12 mouse cellular contexts compared by ENCODE assay signal in genomic region chr9:122437464-122437863, GRCm38 (mm10).
A peak's percentile ranks its signal among the peaks of the same experiment; 100 is the strongest.
DNase-seq lines count a peak whose midpoint lies in the region; ATAC-seq lines count a peak whose summit lies in the region.
"Had no signal": no experiment of that assay in that cellular context is flagged by ENCODE, and none has a peak within 500 bp of the region (broad histone marks: within the 10 kb centered on the region; RNA-seq: fewer than 3 reads in every experiment).

No protein-coding gene starts in this region.

- peak; percentile 28 for DNase-seq in hindbrain, embryonic 14.5 days (ENCODE audit: low spot score)
- DNase-seq in hindbrain, embryonic 11.5 days (ENCODE audit: low spot score) = no peak
- DNase-seq in NIH3T3 (ENCODE audit: low read depth) (peak; percentile 84), liver (no peak)
- DNase-seq in brain, adult 2 months (ENCODE audit: low read depth, low spot score) = peak; percentile 71
- peak; percentile 54 for DNase-seq in layer of hippocampus, adult 9-10 months (ENCODE audit: low spot score)
- DNase-seq: heart, adult 18-20 months; lung, adult 2 months had no signal

- H3K27ac ChIP-seq in hindbrain, embryonic 14.5 days = no peak overlapping the region
- no peak overlapping the region for H3K27ac ChIP-seq in hindbrain, embryonic 11.5 days (ENCODE audit: low read depth, low read length)
- H3K27ac ChIP-seq: embryonic facial prominence, embryonic 15.5 days had no signal

- H3K4me3 ChIP-seq in hindbrain, embryonic 14.5 days (replicated peaks; ENCODE audit: low read length) = no peak overlapping the region
- H3K4me3 ChIP-seq in hindbrain, embryonic 11.5 days (ENCODE audit: low read depth, low read length) = no peak overlapping the region
- H3K4me3 ChIP-seq: embryonic facial prominence, embryonic 15.5 days; myocyte had no signal

- ATAC-seq in hindbrain, embryonic 14.5 days (ENCODE audit: low FRiP score) = no peak
- ATAC-seq in hindbrain, embryonic 11.5 days (ENCODE audit: low FRiP score) = no peak
- ATAC-seq in erythroblast, adult 5-6 weeks (replicated peaks; ENCODE audit: low FRiP score, poor library complexity, severe bottlenecking) = no peak

- H3K9ac ChIP-seq in hindbrain, embryonic 14.5 days = no peak overlapping the region
- no peak overlapping the region for H3K9ac ChIP-seq in hindbrain, embryonic 11.5 days (ENCODE audit: low read depth, low read length)
- H3K9ac ChIP-seq: embryonic facial prominence, embryonic 15.5 days had no signal

- WGBS in hindbrain, embryonic 14.5 days = 71% methylated on average over 4 of the region's 4 CpGs
- 81% methylated on average over 4 of the region's 4 CpGs for WGBS in hindbrain, embryonic 11.5 days

- H3K4me1 ChIP-seq in hindbrain, embryonic 14.5 days (replicated peaks; ENCODE audit: control insufficient read depth, insufficient read depth, low read length) = no peaks in the 10 kb centered on the region
- H3K4me1 ChIP-seq in hindbrain, embryonic 11.5 days (replicated peaks; ENCODE audit: control insufficient read depth, insufficient read depth, low read length) = no peaks in the 10 kb centered on the region
- H3K4me1 ChIP-seq: embryonic facial prominence, embryonic 15.5 days had no signal

- no peak overlapping the region for H3K4me2 ChIP-seq in hindbrain, embryonic 14.5 days (replicated peaks)
- H3K4me2 ChIP-seq in hindbrain, embryonic 11.5 days (replicated peaks; ENCODE audit: low read depth, low read length) = no peak overlapping the region
- H3K4me2 ChIP-seq: embryonic facial prominence, embryonic 15.5 days had no signal

- H3K27me3 ChIP-seq in hindbrain, embryonic 14.5 days (ENCODE audit: control insufficient read depth, insufficient read depth, low read length) = no peaks in the 10 kb centered on the region
- no peaks in the 10 kb centered on the region for H3K27me3 ChIP-seq in hindbrain, embryonic 11.5 days (ENCODE audit: control insufficient read depth, insufficient read depth, low read length)
- H3K27me3 ChIP-seq: embryonic facial prominence, embryonic 15.5 days had no signal

- no peaks in the 10 kb centered on the region for H3K36me3 ChIP-seq in hindbrain, embryonic 14.5 days (replicated peaks; ENCODE audit: control insufficient read depth, insufficient read depth)
- no peaks in the 10 kb centered on the region for H3K36me3 ChIP-seq in hindbrain, embryonic 11.5 days (ENCODE audit: control insufficient read depth, insufficient read depth, low read length)
- H3K36me3 ChIP-seq: embryonic facial prominence, embryonic 15.5 days; G1E had no signal

- H3K9me3 ChIP-seq in hindbrain, embryonic 14.5 days (ENCODE audit: control insufficient read depth, low read length) = no peaks in the 10 kb centered on the region
- H3K9me3 ChIP-seq in hindbrain, embryonic 11.5 days (ENCODE audit: control insufficient read depth, low read length) = no peaks in the 10 kb centered on the region
- H3K9me3 ChIP-seq: embryonic facial prominence, embryonic 15.5 days; G1E had no signal

Comparison
In these comparisons a context has a peak if more than half of its experiments do, and no peak if none do; other contexts are left out.
1. DNase-seq: peak in hindbrain, embryonic 14.5 days (single experiment), NIH3T3 (single experiment), brain, adult 2 months (single experiment) and layer of hippocampus, adult 9-10 months (single experiment); none in hindbrain, embryonic 11.5 days (single experiment) and liver (single experiment).